Mouse (Mus musculus) spleen, adult 2 months (tissue): Measurements from ENCODE around the gene Itpa. TPM values are rescaled to one million over a fixed set of nuclear protein-coding genes. Genes with fewer than 3 reads are reported as not detected.

Experiments used
- DNase-seq, 2 experiments: peaks; one replicate each; pipeline versions ENCODE4 v3.0.0 to v3.0.0-alpha.2; 2012 to 2021; ENCODE audit warnings: low spot score in 2 of 2, low read depth in 1 of 2
- H3K27ac ChIP-seq: fragments of 200-500 bp; 2 replicates; pipeline ENCODE4 v1.5.1; 2012; ENCODE audit warnings: low read length, inconsistent platforms; ENCODE audit not compliant: insufficient read depth
- H3K27me3 ChIP-seq: fragments of 200-500 bp; 2 replicates; pipeline ENCODE4 v1.6.1; 2012; ENCODE audit warnings: mild to moderate bottlenecking, moderate library complexity, low read length, inconsistent platforms; ENCODE audit not compliant: control insufficient read depth, insufficient read depth
- H3K36me3 ChIP-seq: fragments of 200-500 bp; 2 replicates; pipeline ENCODE4 v1.6.1; 2012; ENCODE audit warnings: mild to moderate bottlenecking, low read length, inconsistent platforms; ENCODE audit not compliant: control insufficient read depth, insufficient read depth
- H3K4me1 ChIP-seq: fragments of 200-500 bp; 2 replicates; pipeline ENCODE4 v1.6.1; 2011; ENCODE audit warnings: inconsistent platforms; ENCODE audit not compliant: control insufficient read depth, insufficient read depth, insufficient read length
- H3K4me3 ChIP-seq: fragments of 200-500 bp; 2 replicates; pipeline ENCODE4 v1.5.1; 2011; ENCODE audit warnings: mild to moderate bottlenecking, inconsistent platforms; ENCODE audit not compliant: insufficient read depth, insufficient read length; ENCODE audit errors: extremely low read depth
- CTCF ChIP-seq: fragments of 200-500 bp; IDR thresholded peaks from 2 replicates; pipeline ENCODE4 v1.5.1; 2011; ENCODE audit warnings: mild to moderate bottlenecking, inconsistent platforms; ENCODE audit not compliant: insufficient read depth, insufficient read length, insufficient replicate concordance; ENCODE audit errors: extremely low read depth
- POLR2A ChIP-seq: fragments of 200-500 bp; IDR thresholded peaks from 2 replicates; pipeline ENCODE4 v1.6.1; 2011; ENCODE audit warnings: low read depth, low read length, inconsistent platforms
- WGBS: fragments of 180-500 bp; shearing (Covaris S2); methylation state at CpG from one replicate; pipeline ENCODE4 v1.1.7; 2018; 5-methylcytosine and 5-hydroxymethylcytosine counted together
- polyA plus RNA-seq: library from polyadenylated mRNA; depleted of rRNA; stranded (reverse); fragments of >200 nt; gene quantifications from 2 replicates; pipeline ENCODE4 v1.2.3, GENCODE M21; 2012

Gene Itpa
- polyA plus RNA-seq, 1 experiment, result 12.0 TPM

- Histone ChIP-seq H3K27me3 (no peaks in the 10 kb centered on the region), H3K4me3 (no peak overlapping the region), H3K4me1 (no peaks in the 10 kb centered on the region), H3K36me3 (peaks cover 38% of the 10 kb centered on the region), H3K27ac (no peak overlapping the region)
- DNase-seq, result no peak
- no peak for TF ChIP-seq POLR2A
- TF ChIP-seq CTCF, result no peak
- WGBS, result 98% methylated on average over 12 of the region's 12 CpGs
These were observed 11.7 kb downstream of the Itpa start for GRCm38 (mm10) chr2:130679154-130679553.

GRCm38 (mm10) chr2:130679899-130680298 lies 12.5 kb downstream of the Itpa start:
- WGBS, result 90% methylated on average over 6 of the region's 6 CpGs
- Histone ChIP-seq H3K27ac (peak overlapping the region; percentile 24; the same call in 1 of the 2 replicates), H3K36me3 (peaks cover 33% of the 10 kb centered on the region), H3K4me1 (no peaks in the 10 kb centered on the region), H3K4me3 (no peak overlapping the region), H3K27me3 (no peaks in the 10 kb centered on the region)
- no peak for DNase-seq
- TF ChIP-seq CTCF, result no peak
- no peak for TF ChIP-seq POLR2A

- no peak overlapping the region for H3K27ac ChIP-seq
- H3K4me3 ChIP-seq, result no peak overlapping the region
- H3K4me1 ChIP-seq, result no peaks in the 10 kb centered on the region
- 88% methylated on average over 3 of the region's 3 CpGs for WGBS
- H3K36me3 ChIP-seq, result peaks cover 20% of the 10 kb centered on the region
- H3K27me3 ChIP-seq, result no peaks in the 10 kb centered on the region
- TF ChIP-seq POLR2A, result no peak
- no peak for TF ChIP-seq CTCF
- no peak for DNase-seq
These were observed 14.1 kb downstream of the Itpa start for GRCm38 (mm10) chr2:130681531-130681930.

GRCm38 (mm10) chr2:130685426-130685825 lies 18.0 kb downstream of the Itpa start:
- H3K27me3 ChIP-seq, result no peaks in the 10 kb centered on the region
- H3K27ac ChIP-seq, result no peak overlapping the region
- H3K4me1 ChIP-seq, result no peaks in the 10 kb centered on the region
- peaks cover 8% of the 10 kb centered on the region; the same call in 1 of the 2 replicates for H3K36me3 ChIP-seq
- DNase-seq, result no peak
- no peak overlapping the region for H3K4me3 ChIP-seq
- 90% methylated on average over 9 of the region's 9 CpGs for WGBS
- no peak for TF ChIP-seq POLR2A
- TF ChIP-seq CTCF, result no peak

GRCm38 (mm10) chr2:130689011-130689410 lies 21.6 kb downstream of the Itpa start:
- no peak for TF ChIP-seq POLR2A
- TF ChIP-seq CTCF, result no peak
- H3K27me3 ChIP-seq, result no peaks in the 10 kb centered on the region
- no peak overlapping the region for H3K27ac ChIP-seq
- no peak overlapping the region for H3K4me3 ChIP-seq
- WGBS, result 64% methylated on average over 2 of the region's 2 CpGs
- H3K36me3 ChIP-seq, result no peaks in the 10 kb centered on the region
- DNase-seq, result no peak
- H3K4me1 ChIP-seq, result no peaks in the 10 kb centered on the region

GRCm38 (mm10) chr2:130693563-130693962 lies 26.2 kb downstream of the Itpa start:
- no peak for TF ChIP-seq CTCF
- no peak for TF ChIP-seq POLR2A
- Histone ChIP-seq H3K27ac (no peak overlapping the region), H3K36me3 (no peaks in the 10 kb centered on the region), H3K4me1 (peaks cover 2% of the 10 kb centered on the region), H3K27me3 (no peaks in the 10 kb centered on the region; the same call in 1 of the 2 replicates), H3K4me3 (no peak overlapping the region)
- WGBS, result 56% methylated on average over 3 of the region's 3 CpGs
- no peak for DNase-seq

- peak; percentile 14 to 31 for DNase-seq
- peak overlapping the region; percentile 62 for H3K4me3 ChIP-seq
- H3K36me3 ChIP-seq, result no peaks in the 10 kb centered on the region
- peaks cover 2% of the 10 kb centered on the region for H3K4me1 ChIP-seq
- TF ChIP-seq POLR2A, result no peak
- TF ChIP-seq CTCF, result no peak
- H3K27me3 ChIP-seq, result no peaks in the 10 kb centered on the region; the same call in 1 of the 2 replicates
- H3K27ac ChIP-seq, result no peak overlapping the region
- WGBS, result 2% methylated on average over 31 of the region's 31 CpGs
These were observed 29.3 kb downstream of the Itpa start for GRCm38 (mm10) chr2:130696700-130697152.
